Mouse (Mus musculus): Measurements from ENCODE around the gene Epo.

Gene Epo

DNA sequence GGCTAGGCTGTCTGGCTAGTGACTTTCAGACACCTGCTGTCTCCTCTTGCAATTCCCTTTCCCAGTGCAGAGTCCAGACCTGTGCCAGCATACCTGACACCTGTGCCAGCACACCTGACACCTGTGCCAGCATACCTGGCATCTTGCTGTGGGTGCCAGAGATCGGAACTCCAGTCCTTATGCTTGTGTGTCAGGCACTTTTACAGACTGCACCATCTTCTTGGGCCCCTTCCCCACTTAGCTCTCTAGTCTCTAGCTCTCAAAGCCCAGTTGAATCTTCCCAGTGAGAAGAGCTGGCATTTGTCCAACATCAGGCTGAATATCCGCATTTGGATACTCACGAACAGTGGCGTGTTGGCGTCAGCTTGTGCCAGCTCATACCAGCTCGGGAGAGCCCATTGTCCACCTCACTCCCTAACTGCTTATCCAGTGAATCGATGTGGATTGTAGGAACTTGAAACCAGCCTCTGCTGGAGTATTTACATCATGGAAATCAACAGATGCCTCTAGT lies 6.3 kb upstream of the Epo start:
- no peak for DNase-seq (ENCODE audit: low read depth)

GRCm38 (mm10) chr5:137537461-137537860 lies 4.4 kb upstream of the Epo start:
- DNase-seq (ENCODE audit: low read depth): no peak

GRCm38 (mm10) chr5:137535318-137535717 lies 2.3 kb upstream of the Epo start:
- no peak for DNase-seq (ENCODE audit: low read depth)

DNA sequence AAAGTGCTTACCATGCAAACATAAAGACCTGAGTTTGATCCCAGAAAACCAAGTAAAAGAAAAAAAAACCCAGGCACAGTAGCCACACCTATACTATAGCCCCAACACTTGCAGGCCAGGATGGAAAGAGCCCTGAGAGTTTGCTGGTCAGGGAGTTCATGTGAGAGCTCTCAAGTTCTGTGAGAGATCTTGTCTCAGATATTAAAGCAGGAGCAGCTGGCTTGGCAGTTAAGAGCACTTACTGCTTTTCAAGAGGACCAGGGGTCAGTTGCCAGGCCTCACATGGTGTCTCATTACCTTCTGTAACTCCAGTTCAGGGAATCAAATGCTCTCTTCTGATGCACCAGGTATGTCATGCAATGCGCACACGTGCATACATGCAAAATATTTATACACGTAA lies 1.7 kb upstream of the Epo start:
- no peak for DNase-seq (ENCODE audit: low read depth)

DNA sequence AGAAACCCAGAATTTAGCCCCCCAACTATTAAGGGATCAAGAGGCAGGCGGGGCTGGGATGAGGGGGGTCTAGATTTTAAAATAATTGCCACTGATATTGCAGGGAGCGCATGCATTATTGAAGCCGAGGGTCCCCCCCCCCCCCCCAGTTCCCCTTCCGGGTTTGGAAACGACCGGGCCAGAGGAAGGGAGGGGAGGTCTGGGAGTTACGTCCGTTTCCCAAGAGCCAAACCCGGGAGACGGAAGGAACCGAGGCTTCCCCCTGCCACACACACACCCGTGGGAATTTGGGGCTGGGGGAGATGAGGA lies 280 bp downstream of the Epo start:
- DNase-seq (ENCODE audit: low read depth): no peak

DNA sequence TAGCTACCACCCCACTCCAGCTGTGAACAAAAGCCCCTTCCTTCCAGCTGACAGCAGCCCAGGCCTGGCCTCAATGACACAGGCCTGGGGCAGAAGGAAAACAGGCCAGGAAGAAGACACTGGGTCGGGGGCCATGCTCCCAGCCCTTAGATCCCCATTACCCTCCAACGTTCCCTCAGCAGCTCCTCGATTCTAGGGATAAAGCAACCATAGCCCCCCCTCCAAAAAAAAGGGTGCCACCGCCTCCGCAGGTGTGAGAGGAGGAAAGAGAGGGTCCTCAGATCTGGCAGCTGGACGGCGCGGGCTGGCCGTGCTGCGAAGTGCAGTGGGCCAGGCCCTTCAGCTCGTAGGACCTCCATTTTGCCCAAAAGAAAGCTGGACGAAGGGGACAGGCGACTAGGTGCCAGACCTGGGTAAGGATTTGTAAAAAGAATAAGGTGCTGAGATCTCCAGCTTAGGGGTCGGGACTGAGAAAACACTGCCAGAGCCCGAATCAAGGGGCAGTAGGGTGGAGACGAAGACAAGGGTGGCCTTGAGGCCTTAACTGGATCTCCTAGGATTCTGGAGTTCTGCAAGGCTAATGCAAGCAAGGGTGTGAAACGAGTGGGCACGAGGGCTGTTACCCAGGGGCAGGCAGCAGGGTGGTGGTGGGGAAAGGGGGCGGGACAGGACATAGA lies 773 bp downstream of the Epo start:
- no peak for DNase-seq (ENCODE audit: low read depth)

- DNase-seq (ENCODE audit: low read depth): no peak
These were observed 1.5 kb downstream of the Epo start for GRCm38 (mm10) chr5:137531414-137532130.

- no peak for DNase-seq (ENCODE audit: low read depth)
These were observed 2.2 kb downstream of the Epo start for GRCm38 (mm10) chr5:137530588-137531413.

- no peak for DNase-seq (ENCODE audit: low read depth)
These were observed 3.0 kb downstream of the Epo start for GRCm38 (mm10) chr5:137530075-137530474.

- no peak for DNase-seq (ENCODE audit: low read depth)
These were observed 3.6 kb downstream of the Epo start for GRCm38 (mm10) chr5:137529221-137529995.

DNA sequence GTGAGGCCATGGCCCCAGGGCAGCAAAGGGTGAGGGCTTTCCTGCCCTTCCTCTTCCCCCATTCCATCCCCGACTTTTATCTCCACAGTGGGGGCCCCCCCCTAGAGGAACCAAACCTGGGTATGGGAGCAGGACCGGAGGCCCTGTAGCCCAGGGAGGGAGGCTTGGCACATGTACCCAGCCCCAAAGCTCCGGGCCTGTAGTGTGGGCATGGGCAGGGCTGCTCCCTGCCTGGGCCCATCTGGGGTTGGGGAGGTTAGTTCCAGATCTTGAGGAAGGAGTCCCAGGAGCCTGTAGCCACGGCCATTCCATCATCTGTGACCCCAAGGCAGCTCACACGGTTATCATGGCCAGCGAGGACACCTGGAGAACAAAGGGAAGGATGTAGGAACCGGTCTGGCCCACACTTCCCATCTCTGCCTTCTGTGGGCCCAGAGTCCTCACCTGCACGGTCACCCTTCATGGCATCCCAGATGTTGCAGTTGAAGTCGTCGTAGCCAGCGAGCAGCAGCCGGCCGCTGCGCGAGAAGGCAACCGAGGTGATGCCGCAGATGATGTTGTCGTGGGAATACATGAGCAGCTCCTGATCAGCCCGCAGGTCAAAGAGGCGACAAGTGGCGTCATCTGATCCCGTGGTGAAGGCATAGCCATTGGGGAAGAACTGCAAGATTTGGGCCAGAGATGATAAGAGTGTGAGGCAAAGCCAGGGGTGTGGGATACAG lies 4.6 kb downstream of the Epo start:
- no peak for DNase-seq (ENCODE audit: low read depth)

GRCm38 (mm10) chr5:137527413-137527812 lies 5.6 kb downstream of the Epo start:
- DNase-seq (ENCODE audit: low read depth): no peak

DNA sequence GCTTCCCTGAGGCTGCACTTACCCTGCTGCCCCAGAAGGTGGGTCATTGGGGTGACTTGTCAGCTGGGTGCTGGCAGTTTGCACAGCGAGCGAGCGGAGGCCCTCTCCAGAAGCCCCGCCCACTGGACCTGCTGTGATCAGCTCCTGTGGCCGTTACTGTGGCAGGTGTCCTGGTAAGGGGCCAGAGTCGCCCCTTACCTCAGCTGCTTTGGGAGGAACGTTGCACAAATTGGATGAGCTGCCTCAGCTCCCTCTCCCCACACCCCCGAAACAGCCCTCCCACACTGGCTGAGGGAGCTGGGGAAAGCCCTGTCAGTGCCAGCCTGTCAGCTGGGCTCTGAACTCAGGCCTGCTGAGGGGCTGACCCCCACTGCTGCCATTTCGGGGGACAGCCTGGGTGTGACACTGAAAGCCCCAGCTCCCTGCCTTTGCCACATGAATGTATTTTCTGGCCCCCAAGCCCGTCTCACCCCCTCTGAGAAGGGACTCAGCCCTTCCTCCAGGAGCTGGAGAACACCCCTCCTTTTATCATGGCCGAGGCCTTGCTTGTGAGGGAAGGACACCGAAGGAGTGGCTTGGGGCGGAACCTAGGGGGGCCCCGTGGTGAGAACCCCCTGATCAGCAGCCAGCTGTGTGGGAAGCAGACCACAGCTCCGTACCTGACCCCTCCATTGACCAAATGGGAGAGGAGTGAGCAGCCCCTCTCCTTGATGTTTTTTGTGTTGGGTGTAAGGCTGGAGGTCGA lies 6.7 kb downstream of the Epo start:
- DNase-seq (ENCODE audit: low read depth): no peak

GRCm38 (mm10) chr5:137525511-137525910 lies 7.5 kb downstream of the Epo start:
- no peak for DNase-seq (ENCODE audit: low read depth)

- no peak for DNase-seq (ENCODE audit: low read depth)
These were observed 8.4 kb downstream of the Epo start for GRCm38 (mm10) chr5:137524671-137525070.

DNA sequence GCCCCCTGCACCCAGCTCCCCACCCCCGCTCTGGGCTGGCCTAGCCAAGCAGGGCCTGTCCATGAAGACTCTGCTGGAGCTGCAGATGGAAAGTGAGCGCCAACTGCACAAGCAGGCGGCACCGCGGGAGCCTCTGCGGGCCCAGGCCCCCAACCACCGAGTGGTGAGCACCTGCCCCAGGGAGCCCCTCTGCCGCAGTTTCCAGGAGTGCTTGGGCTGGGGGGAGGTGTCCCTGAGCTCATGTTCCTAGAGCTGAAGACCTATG lies 8.9 kb downstream of the Epo start:
- no peak for DNase-seq (ENCODE audit: low read depth)

GRCm38 (mm10) chr5:137523396-137524250 lies 9.4 kb downstream of the Epo start:
- no peak for DNase-seq (ENCODE audit: low read depth)

GRCm38 (mm10) chr5:137522711-137523110 lies 10.3 kb downstream of the Epo start:
- no peak for DNase-seq (ENCODE audit: low read depth)

GRCm38 (mm10) chr5:137521861-137522260 lies 11.2 kb downstream of the Epo start:
- no peak for DNase-seq (ENCODE audit: low read depth)

All from c-Kit-positive CD71-negative TER-119-negative erythroid progenitor cells, embryonic 14.5 days (primary cell).